Mouse (Mus musculus): Measurements from ENCODE around the gene Rapgef4. TPM values are rescaled to one million over a fixed set of nuclear protein-coding genes. Genes with fewer than 3 reads are reported as not detected.

Rapgef4 gene
- polyA plus RNA-seq, 1 experiment from 2014 or later, result 3.6 TPM

DNA sequence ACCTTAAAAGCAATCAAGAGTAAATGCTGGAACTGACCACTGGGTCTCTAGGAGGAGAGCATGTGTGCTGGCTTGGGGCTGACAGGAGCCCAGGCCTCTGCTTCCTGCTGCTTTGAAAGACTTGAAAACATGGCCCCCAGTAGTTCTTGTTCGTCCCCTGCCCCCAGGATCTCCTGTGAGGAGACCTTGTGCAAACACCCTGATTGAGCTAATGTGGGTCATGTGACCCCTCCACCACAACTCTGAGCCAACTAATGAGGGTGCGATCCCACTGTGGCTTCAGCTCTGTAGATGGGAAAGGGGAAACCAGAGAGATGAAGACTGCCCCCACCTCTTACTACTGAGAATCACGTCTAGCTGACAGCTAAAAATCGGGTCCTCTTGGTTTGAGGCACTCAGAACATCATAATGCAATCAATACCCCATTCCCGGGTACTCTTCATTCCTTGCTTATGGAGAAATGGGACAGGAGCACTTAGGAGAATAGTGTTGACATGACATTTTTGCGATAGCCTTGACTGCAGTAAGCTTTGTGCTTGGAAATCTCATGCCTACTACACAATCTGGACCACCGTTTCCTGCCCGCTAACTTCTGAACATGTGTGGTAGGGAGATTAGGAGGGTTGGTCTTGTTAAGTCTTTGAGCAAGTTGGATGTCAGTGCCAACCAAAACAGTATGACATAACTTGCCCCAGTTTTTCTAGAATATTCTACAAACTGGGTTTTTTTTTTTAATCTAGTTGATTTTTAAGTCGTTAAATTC lies 170.9 kb downstream of the Rapgef4 start:
- DNase-seq (ENCODE audit: low spot score) (no peak), ATAC-seq (replicated peaks; ENCODE audit: low FRiP score, low TSS enrichment, low read depth) (no peak)
- H3K4me2 ChIP-seq (ENCODE audit: low read length), result no peak overlapping the region
- no peaks in the 10 kb centered on the region for H3K9me3 ChIP-seq (ENCODE audit: control insufficient read depth, low read length)
- H3K27me3 ChIP-seq (replicated peaks; ENCODE audit: control insufficient read depth, insufficient read depth, low read length), result no peaks in the 10 kb centered on the region
- H3K4me1 ChIP-seq (replicated peaks; ENCODE audit: control insufficient read depth, insufficient read depth, low read length), result peaks cover 7% of the 10 kb centered on the region; the same call in 1 of the 2 replicates
- H3K4me3 ChIP-seq (ENCODE audit: low read depth, low read length), result no peak overlapping the region
- no peak overlapping the region for H3K27ac ChIP-seq (ENCODE audit: low read depth)
- 84% methylated on average over 9 of the region's 9 CpGs for WGBS
- H3K36me3 ChIP-seq (ENCODE audit: control insufficient read depth, insufficient read depth, low read length), result no peaks in the 10 kb centered on the region
- no peak overlapping the region for H3K9ac ChIP-seq (ENCODE audit: low read length)

DNA sequence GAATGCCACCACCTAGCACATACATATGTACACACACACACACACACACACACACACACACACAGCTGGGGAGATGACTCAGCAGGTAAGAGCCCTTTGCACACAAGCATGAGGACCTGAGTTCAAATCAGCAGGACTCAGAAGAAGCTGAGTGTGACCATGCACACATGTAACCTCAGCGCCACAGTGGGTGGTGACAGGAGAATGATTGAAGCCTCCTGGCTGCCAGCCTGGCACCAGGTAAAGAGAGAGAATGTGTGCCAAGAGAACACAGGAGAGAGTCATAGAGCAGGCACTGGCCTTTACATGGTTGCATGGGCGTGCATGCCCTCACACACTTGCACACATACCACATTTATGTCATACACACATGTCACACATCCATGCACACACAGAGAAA lies 171.7 kb downstream of the Rapgef4 start:
- 92% methylated on average over 2 of the region's 2 CpGs for WGBS
- DNase-seq (ENCODE audit: low spot score), result no peak
- H3K36me3 ChIP-seq (ENCODE audit: control insufficient read depth, insufficient read depth, low read length), result no peaks in the 10 kb centered on the region
- no peak overlapping the region for H3K27ac ChIP-seq (ENCODE audit: low read depth)
- no peak overlapping the region for H3K4me2 ChIP-seq (ENCODE audit: low read length)
- H3K9ac ChIP-seq (ENCODE audit: low read length), result no peak overlapping the region
- H3K4me3 ChIP-seq (ENCODE audit: low read depth, low read length), result no peak overlapping the region
- H3K27me3 ChIP-seq (replicated peaks; ENCODE audit: control insufficient read depth, insufficient read depth, low read length), result no peaks in the 10 kb centered on the region
- no peak for ATAC-seq (replicated peaks; ENCODE audit: low FRiP score, low TSS enrichment, low read depth)
- H3K9me3 ChIP-seq (ENCODE audit: control insufficient read depth, low read length), result no peaks in the 10 kb centered on the region
- peaks cover 11% of the 10 kb centered on the region; the same call in 1 of the 2 replicates for H3K4me1 ChIP-seq (replicated peaks; ENCODE audit: control insufficient read depth, insufficient read depth, low read length)

DNA sequence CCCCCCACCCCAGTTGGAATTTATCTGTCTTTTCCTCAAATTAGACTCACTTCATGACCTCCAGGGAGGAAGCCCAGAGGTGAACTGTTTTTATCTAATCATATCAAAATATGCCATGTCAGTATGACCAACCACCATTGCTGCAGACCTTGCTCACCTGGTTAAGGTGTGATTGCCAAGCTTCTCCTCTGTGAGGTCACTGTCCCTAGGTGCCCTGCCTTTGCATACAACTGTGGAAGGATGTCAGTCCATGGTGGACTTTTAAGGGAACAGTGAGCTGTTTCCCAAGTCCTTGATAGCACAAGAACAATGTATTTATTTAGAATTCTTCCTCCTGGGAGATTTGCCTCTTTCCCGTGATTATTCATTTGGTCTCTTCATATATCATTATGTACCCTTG lies 172.8 kb downstream of the Rapgef4 start:
- Histone ChIP-seq H3K9me3 (ENCODE audit: control insufficient read depth, low read length) (no peaks in the 10 kb centered on the region), H3K27me3 (replicated peaks; ENCODE audit: control insufficient read depth, insufficient read depth, low read length) (no peaks in the 10 kb centered on the region), H3K27ac (ENCODE audit: low read depth) (no peak overlapping the region), H3K4me3 (ENCODE audit: low read depth, low read length) (no peak overlapping the region), H3K4me2 (ENCODE audit: low read length) (no peak overlapping the region), H3K36me3 (ENCODE audit: control insufficient read depth, insufficient read depth, low read length) (no peaks in the 10 kb centered on the region), H3K9ac (ENCODE audit: low read length) (no peak overlapping the region), H3K4me1 (replicated peaks; ENCODE audit: control insufficient read depth, insufficient read depth, low read length) (peaks cover 9% of the 10 kb centered on the region; the same call in 1 of the 2 replicates)
- no peak for DNase-seq (ENCODE audit: low spot score)
- WGBS, result 70% methylated on average over 1 of the region's 1 CpGs
- no peak for ATAC-seq (replicated peaks; ENCODE audit: low FRiP score, low TSS enrichment, low read depth)

DNA sequence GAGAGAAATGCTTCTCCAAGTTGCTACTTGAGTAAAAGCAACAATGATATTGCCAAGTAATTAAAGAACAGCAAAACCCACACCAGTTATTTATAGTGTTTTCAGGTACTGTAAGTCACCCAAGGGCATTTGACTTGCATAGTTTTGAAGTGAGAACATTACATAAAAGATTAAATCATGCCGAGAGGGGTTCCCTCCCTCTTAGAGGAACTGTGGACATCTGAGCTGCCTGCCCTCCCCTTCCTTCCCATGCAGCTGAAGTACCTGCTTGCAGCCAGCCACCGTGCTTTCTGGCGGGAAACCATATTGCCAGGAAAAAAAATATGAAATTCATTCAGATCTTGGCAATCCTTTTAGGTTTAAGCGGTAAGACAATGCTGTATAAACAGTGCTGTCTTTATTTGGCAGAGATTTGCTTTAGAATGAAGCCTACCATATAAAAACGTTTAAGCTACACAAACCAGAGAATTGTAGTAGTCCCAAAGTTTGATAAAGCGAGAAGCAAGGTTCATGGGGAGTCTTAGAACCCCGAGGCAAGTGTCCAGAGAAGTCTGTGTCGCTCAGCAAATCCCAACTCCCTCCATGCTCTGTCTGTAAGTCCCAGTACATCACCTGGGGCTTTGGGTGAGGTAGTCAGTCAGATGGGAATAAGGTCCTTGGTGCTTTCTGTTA lies 174.2 kb downstream of the Rapgef4 start:
- WGBS, result 47% methylated on average over 8 of the region's 8 CpGs

DNA sequence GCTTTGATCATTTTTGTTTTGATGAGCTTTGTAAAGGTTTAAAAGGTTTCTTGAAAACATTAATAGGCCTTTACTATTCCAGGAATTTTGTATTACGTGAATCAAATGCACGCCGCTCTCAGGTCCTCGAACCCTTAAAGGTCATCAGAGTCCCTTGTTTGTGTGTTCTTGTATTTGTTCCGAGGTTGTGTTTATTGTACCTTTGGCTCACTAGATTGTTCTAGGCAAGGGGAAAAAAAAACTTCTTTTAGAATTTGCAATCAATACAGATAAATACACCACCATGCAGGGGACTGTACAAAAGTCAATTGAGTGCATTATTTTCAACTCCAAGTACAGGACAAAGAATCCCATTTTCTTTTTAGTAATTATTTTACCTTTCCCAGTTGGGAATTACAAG lies 175.4 kb downstream of the Rapgef4 start:
- Histone ChIP-seq H3K27me3 (replicated peaks; ENCODE audit: control insufficient read depth, insufficient read depth, low read length) (no peaks in the 10 kb centered on the region), H3K4me2 (ENCODE audit: low read length) (no peak overlapping the region), H3K4me3 (ENCODE audit: low read depth, low read length) (no peak overlapping the region), H3K27ac (ENCODE audit: low read depth) (no peak overlapping the region), H3K36me3 (ENCODE audit: control insufficient read depth, insufficient read depth, low read length) (no peaks in the 10 kb centered on the region), H3K4me1 (replicated peaks; ENCODE audit: control insufficient read depth, insufficient read depth, low read length) (peaks cover 7% of the 10 kb centered on the region; the same call in 1 of the 2 replicates), H3K9me3 (ENCODE audit: control insufficient read depth, low read length) (no peaks in the 10 kb centered on the region), H3K9ac (ENCODE audit: low read length) (no peak overlapping the region)
- DNase-seq (ENCODE audit: low spot score), result no peak
- WGBS, result 93% methylated on average over 5 of the region's 5 CpGs
- ATAC-seq (replicated peaks; ENCODE audit: low FRiP score, low TSS enrichment, low read depth), result no peak

More for the DNA sequence above, 174.2 kb downstream of the Rapgef4 start:
- Histone ChIP-seq H3K9ac (ENCODE audit: low read length) (no peak overlapping the region), H3K4me1 (replicated peaks; ENCODE audit: control insufficient read depth, insufficient read depth, low read length) (peaks cover 7% of the 10 kb centered on the region; the same call in 1 of the 2 replicates), H3K36me3 (ENCODE audit: control insufficient read depth, insufficient read depth, low read length) (no peaks in the 10 kb centered on the region), H3K4me3 (ENCODE audit: low read depth, low read length) (no peak overlapping the region), H3K27me3 (replicated peaks; ENCODE audit: control insufficient read depth, insufficient read depth, low read length) (no peaks in the 10 kb centered on the region), H3K27ac (ENCODE audit: low read depth) (no peak overlapping the region), H3K4me2 (ENCODE audit: low read length) (no peak overlapping the region), H3K9me3 (ENCODE audit: control insufficient read depth, low read length) (no peaks in the 10 kb centered on the region)
- DNase-seq (ENCODE audit: low spot score), result no peak
- ATAC-seq (replicated peaks; ENCODE audit: low FRiP score, low TSS enrichment, low read depth), result no peak

DNA sequence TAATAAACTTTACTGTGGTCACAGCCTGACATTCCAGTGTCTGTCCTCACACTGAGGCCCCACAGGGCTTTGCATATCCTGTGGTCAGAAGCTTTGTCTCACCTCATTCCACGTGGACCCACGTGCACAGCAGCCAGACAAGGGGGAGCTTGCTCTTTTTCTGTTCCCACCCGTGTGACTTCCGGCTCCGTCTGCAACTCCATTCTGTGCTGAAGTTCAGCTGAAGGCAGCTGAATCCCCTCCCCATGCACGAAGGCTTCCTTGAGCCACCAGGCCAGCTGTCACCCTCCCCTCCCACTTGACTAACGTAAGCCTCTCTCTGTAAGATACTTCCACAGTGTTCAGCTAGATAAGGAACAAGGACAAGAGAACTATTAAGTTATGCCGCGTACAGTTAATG lies 176.5 kb downstream of the Rapgef4 start:
- Histone ChIP-seq H3K27me3 (replicated peaks; ENCODE audit: control insufficient read depth, insufficient read depth, low read length) (no peaks in the 10 kb centered on the region), H3K4me1 (replicated peaks; ENCODE audit: control insufficient read depth, insufficient read depth, low read length) (peaks cover 7% of the 10 kb centered on the region; the same call in 1 of the 2 replicates), H3K36me3 (ENCODE audit: control insufficient read depth, insufficient read depth, low read length) (no peaks in the 10 kb centered on the region), H3K4me2 (ENCODE audit: low read length) (no peak overlapping the region), H3K27ac (ENCODE audit: low read depth) (no peak overlapping the region), H3K4me3 (ENCODE audit: low read depth, low read length) (no peak overlapping the region), H3K9me3 (ENCODE audit: control insufficient read depth, low read length) (no peaks in the 10 kb centered on the region), H3K9ac (ENCODE audit: low read length) (no peak overlapping the region)
- 44% methylated on average over 9 of the region's 9 CpGs for WGBS
- ATAC-seq (replicated peaks; ENCODE audit: low FRiP score, low TSS enrichment, low read depth) (no peak), DNase-seq (ENCODE audit: low spot score) (no peak)

DNA sequence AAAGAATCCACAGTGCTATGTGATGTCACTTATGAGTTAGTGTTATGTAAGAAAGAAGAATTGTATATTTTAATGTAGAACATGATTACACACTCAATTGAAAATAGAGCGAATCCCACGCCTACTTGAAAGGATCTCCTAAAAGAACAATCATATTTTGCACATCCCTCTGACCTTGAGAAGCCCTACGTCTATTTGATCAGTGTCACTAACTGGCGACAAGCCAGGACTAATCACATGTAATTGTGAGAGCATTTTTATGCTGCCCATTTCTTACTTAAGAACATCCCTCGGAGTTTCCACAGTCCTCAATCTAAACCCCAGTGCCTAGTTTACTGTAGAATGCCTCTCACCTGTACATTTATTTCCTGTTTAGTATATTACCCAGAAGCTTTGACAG lies 177.0 kb downstream of the Rapgef4 start:
- H3K27ac ChIP-seq (ENCODE audit: low read depth), result no peak overlapping the region
- ATAC-seq (replicated peaks; ENCODE audit: low FRiP score, low TSS enrichment, low read depth), result no peak
- no peak overlapping the region for H3K4me3 ChIP-seq (ENCODE audit: low read depth, low read length)
- no peaks in the 10 kb centered on the region for H3K36me3 ChIP-seq (ENCODE audit: control insufficient read depth, insufficient read depth, low read length)
- peaks cover 7% of the 10 kb centered on the region; the same call in 1 of the 2 replicates for H3K4me1 ChIP-seq (replicated peaks; ENCODE audit: control insufficient read depth, insufficient read depth, low read length)
- 73% methylated on average over 5 of the region's 5 CpGs for WGBS
- no peak for DNase-seq (ENCODE audit: low spot score)
- no peaks in the 10 kb centered on the region for H3K27me3 ChIP-seq (replicated peaks; ENCODE audit: control insufficient read depth, insufficient read depth, low read length)
- no peaks in the 10 kb centered on the region for H3K9me3 ChIP-seq (ENCODE audit: control insufficient read depth, low read length)
- no peak overlapping the region for H3K4me2 ChIP-seq (ENCODE audit: low read length)
- H3K9ac ChIP-seq (ENCODE audit: low read length), result no peak overlapping the region

DNA sequence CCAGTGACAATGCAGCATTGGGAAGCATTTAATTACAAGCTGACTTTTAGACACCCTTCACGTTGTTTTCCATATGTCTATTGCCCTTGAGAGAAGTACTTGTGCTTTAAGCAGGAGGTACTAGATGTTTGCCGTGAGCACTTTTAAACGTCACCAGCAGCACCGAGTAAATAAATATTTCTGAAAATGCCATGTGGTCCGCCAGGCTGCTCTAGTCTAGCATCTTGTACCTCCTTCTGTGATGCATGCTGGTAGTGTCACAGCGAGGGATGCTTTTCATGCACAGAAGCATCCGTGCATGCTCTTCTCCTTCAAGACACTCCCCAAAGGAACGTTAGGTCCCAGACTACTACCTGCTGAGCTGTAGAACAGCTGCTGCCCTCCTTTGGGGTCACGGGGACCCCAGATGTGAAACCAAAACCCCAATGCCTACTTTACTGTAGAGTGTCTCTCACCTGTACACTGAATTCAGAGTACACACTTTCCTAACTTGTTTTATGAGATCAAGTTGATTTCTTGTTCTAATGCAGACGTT lies 177.7 kb downstream of the Rapgef4 start:
- Histone ChIP-seq H3K9ac (ENCODE audit: low read length) (no peak overlapping the region), H3K4me1 (replicated peaks; ENCODE audit: control insufficient read depth, insufficient read depth, low read length) (peaks cover 7% of the 10 kb centered on the region; the same call in 1 of the 2 replicates), H3K4me2 (ENCODE audit: low read length) (no peak overlapping the region), H3K27me3 (replicated peaks; ENCODE audit: control insufficient read depth, insufficient read depth, low read length) (no peaks in the 10 kb centered on the region), H3K4me3 (ENCODE audit: low read depth, low read length) (no peak overlapping the region), H3K36me3 (ENCODE audit: control insufficient read depth, insufficient read depth, low read length) (no peaks in the 10 kb centered on the region), H3K9me3 (ENCODE audit: control insufficient read depth, low read length) (no peaks in the 10 kb centered on the region), H3K27ac (ENCODE audit: low read depth) (no peak overlapping the region)
- WGBS, result 83% methylated on average over 10 of the region's 10 CpGs
- DNase-seq (ENCODE audit: low spot score) (no peak), ATAC-seq (replicated peaks; ENCODE audit: low FRiP score, low TSS enrichment, low read depth) (no peak)
